Mouse (Mus musculus): ENCODE data around the gene Map4k2.

GRCm38 (mm10) chr19:6390251-6390650 lies 49.3 kb downstream of the Map4k2 start:
- no peak for TF ChIP-seq CTCF (IDR thresholded peaks at IDR 0.05; ENCODE audit: control insufficient read depth, insufficient read depth, insufficient replicate concordance, low read depth, low read length)
- no peak for TF ChIP-seq POLR2A (IDR thresholded peaks at IDR 0.05; ENCODE audit: control insufficient read depth, low read depth, low read length)

Data from testis, adult 2 months (tissue).